Mouse (Mus musculus): Measurements from ENCODE around the gene Rnf157. TPM values are rescaled to one million over a fixed set of nuclear protein-coding genes. Genes with fewer than 3 reads are reported as not detected.
A peak's percentile ranks its signal among the peaks of the same experiment; 100 is the strongest.
"Not testable (repeated sequence)": the region's sequence is repeated elsewhere in the genome, so short reads cannot be mapped to it uniquely, and the experiment has no call there.

Rnf157 gene
- polyA plus RNA-seq, 1 experiment = 4.4 TPM

DNA sequence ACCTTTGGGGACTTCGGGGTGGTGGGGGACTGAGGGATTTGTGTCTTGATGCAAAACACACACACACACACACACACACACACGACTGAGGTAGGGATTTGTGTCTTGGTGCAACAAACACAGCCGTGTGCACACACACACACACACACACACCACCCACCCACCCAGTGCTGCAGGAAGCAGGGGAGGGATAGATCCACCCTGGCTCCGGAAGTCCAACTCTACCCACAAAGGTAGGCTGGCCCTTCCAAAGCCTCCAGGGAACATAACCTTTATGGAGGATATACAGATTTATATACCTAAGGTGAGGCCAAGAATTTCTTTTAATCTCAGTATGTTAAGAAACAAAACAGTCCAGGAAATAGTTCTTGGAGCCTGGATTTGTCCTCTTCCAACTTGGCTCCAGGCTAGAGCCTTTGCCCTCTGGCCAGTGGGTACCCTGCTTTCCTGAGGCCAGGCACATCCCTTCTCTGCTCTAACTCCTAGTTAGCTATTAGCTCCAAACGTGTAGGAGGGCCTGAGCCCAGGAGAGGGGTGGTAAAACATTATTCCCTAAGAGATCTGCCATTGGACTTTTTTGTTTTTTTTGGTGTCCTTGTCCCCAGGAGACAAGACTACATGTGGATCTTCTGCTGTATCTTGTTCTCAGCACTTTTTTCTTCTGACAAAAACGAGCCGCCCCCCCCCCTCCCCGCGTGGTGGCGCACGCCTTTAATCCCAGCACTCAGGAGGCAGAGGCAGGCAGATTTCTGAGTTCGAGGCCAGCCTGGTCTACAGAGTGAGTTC lies 22.3 kb upstream of the Rnf157 start:
- no peak for DNase-seq (ENCODE audit: low read depth, low spot score)
- 35% methylated on average over 12 of the region's 12 CpGs for WGBS

DNA sequence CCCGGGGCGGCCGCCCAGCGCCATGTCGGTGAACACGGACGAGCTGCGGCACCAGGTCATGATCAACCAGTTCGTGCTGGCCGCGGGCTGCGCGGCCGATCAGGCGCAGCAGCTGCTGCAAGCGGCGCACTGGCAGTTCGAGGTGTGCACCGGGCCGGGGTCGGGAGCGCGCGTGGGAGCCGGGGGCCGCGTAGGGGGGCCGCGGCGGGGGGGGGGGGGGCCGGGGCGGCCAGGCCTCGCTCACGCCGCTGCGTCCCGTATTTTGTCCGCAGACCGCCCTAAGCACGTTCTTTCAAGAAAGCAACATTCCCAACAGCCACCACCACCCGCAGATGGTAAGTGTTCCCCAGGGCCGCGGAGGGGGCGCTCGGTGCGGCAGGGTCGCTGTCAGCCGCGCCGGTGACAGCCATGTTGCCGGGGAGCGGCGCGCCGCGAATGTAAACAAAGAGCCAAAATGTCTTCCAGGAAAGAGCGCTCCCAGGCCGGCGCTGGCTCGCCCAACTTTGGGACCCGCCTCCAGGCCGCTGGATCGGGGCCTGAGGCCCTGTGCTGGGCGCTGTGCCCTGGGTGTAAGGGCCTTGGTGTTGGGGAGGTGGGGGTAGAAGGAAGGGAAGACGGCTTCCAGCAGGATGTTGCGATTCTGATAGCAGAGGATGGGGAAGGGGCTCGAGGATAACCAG lies 21.6 kb upstream of the Rnf157 start:
- under 1% methylated on average over 55 of the region's 67 CpGs for WGBS
- no peak for DNase-seq (ENCODE audit: low read depth, low spot score)

DNA sequence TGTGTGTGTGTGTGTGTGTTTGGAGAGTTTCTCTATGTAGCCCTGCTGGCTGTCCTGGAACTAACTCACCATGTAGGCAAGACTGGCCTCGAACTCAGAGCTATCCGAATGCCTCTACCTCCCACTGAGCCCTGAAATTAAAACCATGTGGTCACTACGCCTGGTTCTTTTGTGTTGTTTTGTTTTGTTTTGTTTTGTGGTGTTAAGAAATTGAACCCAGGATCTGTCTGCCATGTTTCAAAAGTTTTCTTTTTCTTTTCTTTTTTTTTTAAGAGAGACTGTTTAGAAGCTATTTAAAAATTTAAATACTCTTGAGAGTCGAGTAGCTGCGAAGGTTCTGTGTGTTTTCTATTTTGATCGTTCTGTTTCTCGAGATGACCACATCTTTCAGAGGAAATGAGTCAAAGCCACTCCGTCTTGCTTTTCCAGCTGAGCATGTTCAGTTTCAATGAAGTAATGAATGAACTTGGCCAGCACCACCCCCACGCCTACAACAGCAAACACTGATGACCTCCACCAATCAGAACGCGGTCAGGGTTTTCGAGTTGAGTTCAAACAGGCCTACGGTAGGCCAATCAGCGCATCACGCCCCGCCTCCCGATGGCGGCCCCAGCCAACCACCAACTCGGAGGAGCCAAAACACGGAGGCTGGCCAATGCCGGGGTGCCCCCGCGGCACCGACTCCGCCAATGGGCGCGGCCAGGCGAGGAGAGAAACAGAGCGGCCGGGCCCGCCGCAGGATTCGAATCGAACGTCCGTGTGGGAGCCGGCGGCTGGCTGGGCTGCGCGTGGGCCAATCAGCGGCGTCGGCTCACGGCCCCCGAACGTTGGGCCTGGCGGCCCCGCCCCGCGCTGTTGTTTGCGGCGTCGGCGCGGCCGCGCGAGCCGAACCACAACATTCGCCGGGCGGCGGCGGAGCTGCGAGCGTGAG lies 20.8 kb upstream of the Rnf157 start, which contains the start of gene Ubald2:
Gene Ubald2 (plus strand): TSS at position 739 of the 931 bp plus-strand sequence.
- peak; percentile 100 for DNase-seq (ENCODE audit: low read depth, low spot score)
- WGBS = under 1% methylated on average over 66 of the region's 66 CpGs

DNA sequence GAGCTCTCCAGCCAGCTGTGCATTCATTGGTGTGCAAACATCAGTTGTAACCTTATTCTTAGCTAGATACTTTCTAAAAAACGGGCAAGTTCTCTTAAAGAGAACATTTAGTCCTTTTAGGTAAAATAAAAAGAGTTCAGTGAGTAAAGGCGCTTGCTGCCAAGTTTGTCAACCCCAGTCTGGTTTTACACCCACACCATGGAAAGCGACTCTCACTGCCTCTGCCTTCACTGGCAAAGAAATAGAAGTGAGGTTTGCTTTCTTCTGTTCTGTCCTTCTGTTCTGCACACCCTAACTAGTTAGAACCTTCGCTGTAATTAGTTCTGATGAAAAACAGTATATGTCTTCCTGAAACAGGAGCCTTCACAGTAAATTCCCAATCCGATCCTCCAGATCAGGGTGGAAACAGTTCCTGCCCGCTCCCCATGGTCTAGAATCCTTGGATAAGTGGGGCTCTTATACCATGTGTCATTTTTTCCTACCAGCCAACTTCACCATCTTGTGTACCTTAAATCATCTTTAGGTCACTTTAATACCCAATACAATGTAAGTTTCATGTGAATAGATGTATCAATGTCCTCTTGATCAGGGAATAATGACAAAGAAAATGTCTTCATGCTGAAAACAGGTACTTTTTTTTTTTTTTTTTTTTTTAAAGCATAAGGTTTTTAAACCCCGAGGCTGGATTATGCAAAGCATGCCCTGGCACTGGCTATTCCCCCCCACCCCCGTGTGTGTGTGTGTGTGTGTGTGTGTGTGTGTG lies 19.9 kb upstream of the Rnf157 start:
- 57% methylated on average over 8 of the region's 8 CpGs for WGBS
- no peak for DNase-seq (ENCODE audit: low read depth, low spot score)

DNA sequence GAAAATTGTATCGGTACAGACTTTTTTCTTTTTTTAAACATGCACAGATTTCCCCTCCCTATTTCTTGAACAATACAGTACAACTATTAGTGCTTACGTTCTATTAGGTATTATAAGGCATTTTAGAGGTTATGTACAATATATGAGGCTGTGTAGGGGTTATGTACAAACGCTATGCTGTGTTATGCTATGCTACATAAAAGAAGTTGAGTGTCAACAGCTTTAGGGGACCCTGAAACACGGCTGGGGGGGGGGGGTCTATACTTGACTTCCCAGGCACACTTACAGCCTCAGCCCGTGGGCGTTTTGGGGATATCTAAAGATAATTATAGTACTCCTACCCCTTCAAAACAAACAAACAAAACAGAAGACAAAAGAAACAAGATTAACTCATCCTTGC lies 19.3 kb upstream of the Rnf157 start:
- 32% methylated on average over 6 of the region's 6 CpGs for WGBS

DNA sequence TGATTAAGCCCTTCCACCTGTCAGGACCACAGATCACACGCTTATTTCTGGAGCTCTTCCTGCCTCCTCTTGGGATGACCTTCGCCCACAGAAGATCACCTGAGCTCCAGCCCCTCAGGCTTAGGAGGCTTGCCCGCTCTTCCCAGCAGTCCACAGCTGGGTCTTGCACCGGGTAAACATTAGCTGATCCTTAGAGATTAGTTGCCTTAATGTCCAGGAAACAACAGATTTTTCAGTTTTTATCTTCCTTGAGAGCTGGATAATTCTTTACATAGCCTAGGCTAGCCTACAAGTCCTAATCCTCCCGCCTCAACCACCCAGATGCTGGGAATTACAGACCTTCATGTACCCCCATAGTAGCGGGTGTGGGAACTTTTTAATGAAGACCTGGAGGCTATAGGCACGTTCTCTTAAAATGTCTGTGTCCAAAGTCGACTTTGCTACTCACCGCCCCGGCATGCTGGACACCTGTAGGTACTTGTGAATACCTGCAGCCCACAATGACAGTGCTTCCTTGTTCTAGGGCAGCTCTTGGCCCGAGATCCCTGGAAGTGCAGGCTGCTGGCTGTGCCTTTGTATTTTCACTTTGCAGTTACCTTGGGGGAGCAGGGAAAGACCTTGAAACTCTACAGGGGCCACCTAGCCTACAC lies 18.7 kb upstream of the Rnf157 start:
- no peak for DNase-seq (ENCODE audit: low read depth, low spot score)
- 26% methylated on average over 11 of the region's 11 CpGs for WGBS

More for the DNA sequence above, 19.3 kb upstream of the Rnf157 start:
- no peak for DNase-seq (ENCODE audit: low read depth, low spot score)

DNA sequence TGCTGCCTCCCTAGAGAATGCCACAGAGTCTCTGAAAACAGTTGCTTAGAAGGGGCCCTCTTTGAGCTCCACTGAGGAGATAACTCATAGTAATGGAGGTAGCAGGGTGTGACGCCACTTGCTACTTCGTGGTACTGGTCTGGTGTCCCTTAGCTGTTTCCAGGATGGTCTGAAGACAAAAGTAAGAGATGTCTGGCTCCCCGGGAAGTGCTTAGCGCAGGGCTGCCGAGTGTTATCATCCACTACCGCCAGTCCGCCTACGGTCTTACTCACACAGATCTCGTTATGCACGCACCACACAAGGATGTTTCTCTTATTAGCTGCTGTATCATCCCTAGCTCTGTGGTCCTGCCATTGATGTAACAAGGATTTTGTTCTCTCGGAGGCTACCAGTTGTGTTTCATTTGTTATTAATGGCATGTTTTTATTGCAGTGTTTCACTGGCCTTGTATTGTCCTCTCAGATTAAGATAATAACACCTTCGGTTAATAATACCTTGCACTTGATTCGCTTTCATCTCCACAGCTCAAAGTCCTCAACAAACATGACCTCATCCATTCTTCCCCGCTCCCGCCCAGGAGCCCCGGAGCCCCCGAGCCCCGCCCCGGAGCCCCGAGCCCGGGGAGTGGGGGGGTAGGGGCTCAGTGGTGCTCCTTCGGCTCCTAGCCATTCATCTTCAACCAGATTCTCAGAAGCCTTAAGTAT lies 18.0 kb upstream of the Rnf157 start:
- 25% methylated on average over 22 of the region's 22 CpGs for WGBS
- DNase-seq (ENCODE audit: low read depth, low spot score) = no peak

DNA sequence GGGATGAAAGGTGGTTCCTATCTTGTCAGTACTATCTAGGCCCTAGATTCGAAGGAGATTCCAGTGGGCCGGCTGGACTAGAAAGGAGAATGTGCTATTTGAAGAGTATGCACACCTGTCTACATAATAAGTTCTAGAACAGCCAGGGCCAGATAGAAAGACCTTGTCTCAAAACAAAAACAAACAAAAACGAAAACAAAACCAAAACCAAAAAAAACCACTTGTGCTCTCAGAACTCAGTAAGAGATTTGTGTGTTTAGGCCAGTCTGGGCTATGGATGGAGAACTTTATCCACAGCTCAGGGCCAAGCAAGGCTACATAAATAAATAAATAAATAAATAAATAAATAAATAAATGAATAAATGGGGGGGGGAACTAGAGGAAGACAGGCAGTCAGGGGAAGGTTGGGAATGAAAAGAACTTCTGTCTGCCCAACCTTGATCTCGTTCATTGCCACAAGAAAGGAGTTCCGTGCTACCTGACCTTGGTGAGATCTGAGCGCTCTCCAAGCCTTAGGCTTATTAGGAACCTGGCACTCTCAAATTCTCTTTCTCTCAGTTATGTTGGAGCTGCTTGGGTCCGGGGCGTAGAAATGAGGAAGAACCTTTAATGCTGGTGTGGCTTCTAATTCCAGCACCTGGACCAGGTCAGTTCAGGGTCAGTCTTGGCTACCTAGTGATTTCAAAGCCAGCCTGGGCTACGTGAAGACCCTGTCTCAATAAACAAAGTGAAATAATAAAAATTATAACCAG lies 17.2 kb upstream of the Rnf157 start:
- DNase-seq (ENCODE audit: low read depth, low spot score) = no peak
- 36% methylated on average over 9 of the region's 9 CpGs for WGBS

DNA sequence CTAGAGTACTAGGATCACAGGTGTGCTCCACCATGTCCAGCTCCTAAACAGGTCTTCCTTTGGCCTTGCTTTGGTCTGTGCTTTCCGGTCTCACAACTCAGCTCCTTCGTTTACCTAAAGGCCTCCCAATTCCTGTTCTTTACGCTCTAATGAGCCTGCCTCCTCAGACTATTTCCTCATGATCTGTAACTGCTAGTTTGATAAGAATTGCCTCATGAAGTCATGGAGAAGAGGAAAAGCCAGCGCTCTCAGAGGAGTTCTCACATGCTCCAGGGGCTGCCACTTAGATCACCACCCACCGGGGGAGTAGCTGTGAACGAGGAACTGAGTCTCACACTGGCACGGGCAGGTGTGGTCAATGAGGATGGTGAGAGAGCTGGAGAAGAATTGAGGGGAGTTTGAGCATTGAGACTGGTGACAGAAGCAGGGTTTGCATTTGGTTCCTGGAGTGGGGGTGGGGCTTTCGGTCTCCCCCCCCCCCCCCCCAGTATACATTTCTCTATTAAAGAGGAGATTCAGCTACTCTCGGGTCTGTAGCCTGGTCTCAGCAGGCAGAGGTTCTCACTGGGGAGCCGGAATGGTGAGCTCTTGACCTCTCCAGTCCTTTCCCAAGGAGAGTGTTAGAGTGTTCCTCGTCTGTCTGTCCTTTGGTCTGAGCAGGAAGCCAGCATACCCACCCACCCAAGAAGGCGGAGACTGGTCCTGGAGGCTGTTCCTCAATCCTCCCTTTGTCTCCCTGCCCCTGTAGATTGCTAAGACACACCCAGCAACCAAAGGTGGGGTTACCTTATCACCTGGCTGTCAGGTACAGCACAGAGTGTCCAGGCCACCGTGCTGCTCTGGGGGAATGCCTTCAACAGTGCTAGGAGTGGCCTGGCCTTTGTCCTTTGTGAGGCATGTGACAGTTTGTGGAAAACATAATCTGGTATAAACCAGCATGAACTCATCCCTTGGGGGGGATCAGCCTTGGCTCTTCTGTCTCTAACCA lies 16.3 kb upstream of the Rnf157 start:
- peak; percentile 97 for DNase-seq (ENCODE audit: low read depth, low spot score)
- 20% methylated on average over 13 of the region's 13 CpGs for WGBS

DNA sequence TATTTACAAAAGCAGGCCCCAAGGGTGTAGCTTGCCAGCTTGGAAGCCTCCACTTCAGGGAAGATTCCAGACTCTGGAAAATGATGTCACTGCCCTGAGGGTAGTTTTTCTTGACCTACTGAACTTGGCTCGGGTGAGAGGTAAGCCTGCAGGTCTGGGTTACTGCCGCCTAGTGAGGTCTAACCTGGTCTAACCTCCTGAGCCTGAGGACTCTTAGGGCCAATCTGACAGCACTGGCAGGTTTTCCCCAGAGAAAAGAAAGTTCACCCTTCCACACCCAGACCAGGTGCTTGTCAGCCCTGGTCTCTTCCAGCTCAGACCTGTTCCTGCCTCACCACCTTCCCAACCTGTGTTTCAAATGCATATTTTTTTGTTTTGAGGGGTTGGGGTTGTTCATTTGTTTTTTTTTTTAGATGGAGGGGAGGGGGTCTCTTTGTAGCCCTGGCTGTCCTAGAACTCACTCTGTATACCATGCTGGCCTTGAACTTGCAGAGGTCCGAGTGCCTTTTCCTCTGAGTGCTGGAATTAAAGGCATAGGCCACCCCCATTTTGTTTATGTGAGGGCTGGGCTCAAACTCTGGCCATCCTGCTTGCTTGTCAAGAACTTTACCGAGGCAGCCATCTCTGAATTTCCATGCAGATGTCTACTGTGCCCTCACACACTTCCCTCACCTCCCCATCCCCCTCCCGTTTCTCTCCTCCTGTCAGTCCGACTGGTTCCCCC lies 14.2 kb upstream of the Rnf157 start:
- no peak for DNase-seq (ENCODE audit: low read depth, low spot score)
- WGBS = 72% methylated on average over 6 of the region's 6 CpGs

DNA sequence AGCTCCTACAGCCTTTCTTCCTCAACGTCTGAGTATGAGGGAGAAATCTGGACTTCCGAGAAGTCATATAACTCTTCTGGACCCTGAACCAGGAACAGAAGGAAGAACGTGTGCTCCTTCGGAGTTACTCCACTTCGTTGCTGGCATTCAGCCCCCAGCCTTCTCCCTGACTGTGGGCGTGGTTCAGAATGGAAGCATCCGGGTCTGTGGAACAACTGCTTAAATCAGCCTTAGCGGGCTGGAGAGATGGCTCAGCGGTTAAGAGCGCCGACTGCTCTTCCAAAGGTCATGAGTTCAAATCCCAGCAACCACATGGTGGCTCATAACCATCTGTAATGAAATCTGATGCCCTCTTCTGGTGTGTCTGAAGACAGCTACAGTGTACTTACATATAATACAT lies 13.5 kb upstream of the Rnf157 start:
- WGBS = 30% methylated on average over 11 of the region's 11 CpGs

DNA sequence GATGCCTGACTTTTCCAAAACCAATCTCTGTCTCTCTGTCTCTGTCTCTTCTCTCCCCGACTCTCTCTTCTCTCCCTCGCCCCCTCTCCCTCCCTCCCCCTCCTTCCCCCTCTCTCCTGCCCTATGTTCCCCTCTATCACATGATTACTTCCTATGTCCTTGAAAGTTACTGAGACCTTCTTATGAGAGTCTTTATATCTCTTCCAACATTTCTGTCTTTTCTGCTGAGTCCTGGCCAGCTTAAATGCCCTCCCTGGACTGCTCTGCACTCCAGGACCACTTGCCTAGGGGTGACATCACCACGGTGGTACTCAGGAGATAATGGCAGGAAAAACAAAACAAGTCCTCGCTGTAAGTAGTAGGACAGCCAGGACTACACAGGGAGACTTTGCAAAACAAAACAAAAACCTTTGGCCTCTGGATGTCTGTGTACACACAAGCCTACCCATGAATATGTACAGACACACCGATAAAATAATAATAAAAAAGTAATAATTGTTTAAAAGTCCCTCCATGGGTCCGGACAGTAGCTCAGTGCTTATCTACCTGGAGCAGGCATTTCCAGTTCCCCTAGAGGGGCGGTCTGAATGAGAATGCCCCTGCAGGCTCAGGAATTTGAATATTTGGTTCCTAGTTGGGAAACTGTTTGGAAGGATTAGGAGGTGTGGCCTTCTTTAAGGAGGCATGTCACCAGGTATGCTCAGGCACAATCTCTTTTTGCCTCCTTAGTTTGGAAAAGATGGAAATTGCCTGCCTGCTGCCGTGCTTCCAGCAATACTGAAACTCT lies 12.0 kb upstream of the Rnf157 start:
- DNase-seq (ENCODE audit: low read depth, low spot score) = no peak
- WGBS = 53% methylated on average over 8 of the region's 8 CpGs

More for the DNA sequence above, 13.5 kb upstream of the Rnf157 start:
- DNase-seq (ENCODE audit: low read depth, low spot score) = not testable (repeated sequence)

DNA sequence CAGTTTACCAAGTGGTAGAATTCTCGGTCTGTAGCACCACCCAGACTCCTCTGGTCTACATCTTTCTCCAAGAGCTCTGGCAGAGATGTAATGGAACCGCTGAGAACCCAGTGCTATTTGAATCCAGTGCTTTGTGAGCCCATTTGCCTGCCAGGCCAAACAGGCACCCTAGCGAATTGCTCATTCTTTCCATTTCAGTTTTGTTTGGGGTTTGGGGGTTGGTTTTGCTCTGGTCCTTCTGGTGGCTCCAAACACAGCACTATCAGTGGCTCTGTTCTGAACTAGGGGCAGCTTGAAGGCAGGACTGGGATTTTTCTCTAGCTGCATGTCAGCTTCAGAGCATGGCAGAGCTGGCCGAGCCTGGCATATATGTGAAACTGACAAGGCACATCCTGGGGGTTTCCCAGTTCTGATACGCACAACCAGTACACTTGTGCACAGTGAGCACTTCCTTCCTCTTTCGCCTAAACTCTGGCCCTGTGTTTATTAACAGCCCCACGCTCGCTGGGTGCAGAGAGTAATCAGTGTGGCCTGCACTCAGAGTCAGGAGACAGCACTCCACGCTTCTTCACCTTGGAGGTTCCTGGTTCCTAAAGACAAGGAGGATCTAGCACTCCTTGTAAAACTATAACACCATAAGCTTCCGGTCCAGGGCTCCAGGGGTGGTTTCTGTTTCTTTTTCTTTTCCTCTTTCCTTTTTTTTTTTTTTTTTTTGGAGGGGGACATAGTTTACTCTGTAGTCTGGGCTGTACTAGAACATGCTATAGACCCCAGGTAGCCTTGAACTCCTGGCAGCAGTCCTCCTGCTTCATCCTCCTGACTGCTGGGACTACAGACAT lies 11.2 kb upstream of the Rnf157 start:
- DNase-seq (ENCODE audit: low read depth, low spot score) = no peak
- 46% methylated on average over 10 of the region's 10 CpGs for WGBS

DNA sequence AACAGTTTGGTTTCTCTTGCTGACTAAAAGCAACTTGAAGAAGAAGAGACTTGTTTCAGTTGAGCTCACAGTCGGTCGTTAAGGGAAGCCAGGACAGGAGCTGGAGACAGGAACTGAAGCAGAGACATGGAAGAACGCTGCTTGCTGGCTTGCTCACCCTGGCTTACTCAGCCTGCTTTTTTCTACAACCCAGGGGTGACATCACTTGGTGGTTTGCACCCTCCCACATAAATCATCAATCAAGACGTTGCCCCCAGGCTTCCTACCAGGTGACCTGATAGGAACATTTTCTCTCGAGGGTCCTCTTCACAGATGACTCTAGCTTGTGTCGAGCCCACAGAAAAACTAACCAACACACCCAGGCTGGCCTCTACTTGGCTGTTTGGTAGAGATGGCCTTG lies 10.4 kb upstream of the Rnf157 start:
- DNase-seq (ENCODE audit: low read depth, low spot score) = no peak
- 83% methylated on average over 6 of the region's 6 CpGs for WGBS
